Comparison of ENCODE assay signal across 8 mouse cellular contexts in genomic region chr6:52191860-52192550, GRCm38 (mm10). TPM values are rescaled to one million over a fixed set of nuclear protein-coding genes. Genes with fewer than 3 reads are reported as not detected.
DNase-seq lines count a peak whose midpoint lies in the region; ATAC-seq and TF ChIP-seq lines count a peak whose summit lies in the region.

No protein-coding gene starts in this region.

- peak overlapping the region; percentile 90 for H3K27ac ChIP-seq in intestine, embryonic 15.5 days
- H3K27ac ChIP-seq in neural tube, embryonic 12.5 days = peak overlapping the region; percentile 97
- H3K27ac ChIP-seq in thymus, adult 2 months (ENCODE audit: control insufficient read depth, insufficient read depth, low read length) = no peak overlapping the region

- peak; percentile 83 for ATAC-seq in intestine, embryonic 15.5 days
- ATAC-seq in neural tube, embryonic 12.5 days (ENCODE audit: low FRiP score, low read depth) = peak; percentile 60

- H3K27me3 ChIP-seq in intestine, embryonic 15.5 days (replicated peaks) = no peaks in the 10 kb centered on the region
- H3K27me3 ChIP-seq in neural tube, embryonic 12.5 days (replicated peaks) = no peaks in the 10 kb centered on the region
- no peaks in the 10 kb centered on the region; the same call in 1 of the 2 replicates for H3K27me3 ChIP-seq in thymus, adult 2 months (ENCODE audit: control insufficient read depth, insufficient read depth, low read length)

- peak; percentile 55; the same call in 1 of the 2 replicates for TF ChIP-seq POLR2A in thymus, adult 2 months (IDR thresholded peaks at IDR 0.05; ENCODE audit: control insufficient read depth, extremely low read depth, insufficient read depth, low read length, poor library complexity)

- peak overlapping the region; percentile 64 for H3K9ac ChIP-seq in intestine, embryonic 15.5 days
- H3K9ac ChIP-seq in neural tube, embryonic 12.5 days = peak overlapping the region; percentile 100

- peak overlapping the region; percentile 94 for H3K4me2 ChIP-seq in intestine, embryonic 15.5 days (replicated peaks)
- peak overlapping the region; percentile 99 for H3K4me2 ChIP-seq in neural tube, embryonic 12.5 days (replicated peaks)

- H3K36me3 ChIP-seq in intestine, embryonic 15.5 days = no peaks in the 10 kb centered on the region
- H3K36me3 ChIP-seq in neural tube, embryonic 12.5 days = peaks cover 13% of the 10 kb centered on the region
- H3K36me3 ChIP-seq in thymus, adult 2 months (ENCODE audit: control insufficient read depth, insufficient read depth, low read length) = no peaks in the 10 kb centered on the region

- peak; percentile 62 for DNase-seq in Muller cell, postnatal 12 days (ENCODE audit: inconsistent ontology term)
- peak; percentile 12 for DNase-seq in c-Kit-positive CD71-positive TER-119-positive erythroid progenitor cells, embryonic 14.5 days (ENCODE audit: low spot score)
- DNase-seq in gastrocnemius, postnatal 4 days (ENCODE audit: low spot score in 2 of 2) = peak; percentile 82 to 89
- peak; percentile 79 to 85 for DNase-seq in lung, adult 18-20 months
- DNase-seq in thymus, adult 2 months = peak; percentile 87
- DNase-seq in layer of hippocampus, postnatal 36 days = no peak

- WGBS in intestine, embryonic 15.5 days = 1% methylated on average over 40 of the region's 55 CpGs
- under 1% methylated on average over 45 of the region's 55 CpGs for WGBS in neural tube, embryonic 12.5 days
- WGBS in thymus, adult 2 months = 4% methylated on average over 51 of the region's 55 CpGs

- H3K4me1 ChIP-seq in intestine, embryonic 15.5 days (replicated peaks) = peaks cover 49% of the 10 kb centered on the region
- H3K4me1 ChIP-seq in neural tube, embryonic 12.5 days = peaks cover 90% of the 10 kb centered on the region
- peaks cover 7% of the 10 kb centered on the region for H3K4me1 ChIP-seq in thymus, adult 2 months (replicated peaks; ENCODE audit: control insufficient read depth, insufficient read depth, low read length)

- no peaks in the 10 kb centered on the region for H3K9me3 ChIP-seq in intestine, embryonic 15.5 days
- no peaks in the 10 kb centered on the region for H3K9me3 ChIP-seq in neural tube, embryonic 12.5 days

- H3K4me3 ChIP-seq in intestine, embryonic 15.5 days (replicated peaks) = peak overlapping the region; percentile 65
- H3K4me3 ChIP-seq in neural tube, embryonic 12.5 days = peak overlapping the region; percentile 76
- H3K4me3 ChIP-seq in thymus, adult 2 months (ENCODE audit: control insufficient read depth, insufficient read depth, low read length) = peak overlapping the region; percentile 54

- TF ChIP-seq CTCF in thymus, adult 2 months (IDR thresholded peaks at IDR 0.05; ENCODE audit: borderline replicate concordance, control insufficient read depth, extremely low read depth, insufficient read depth, low read length, poor library complexity) = no peak

RNA-seq across cellular contexts. Expression of gene Hoxa4, which starts 0.5 kb away (rescaled TPM):
- 10 to 100 TPM in 1 of 2 experiments, 1 to 10 TPM in 1; 9.2 to 11.8 TPM for total RNA-seq in gastrocnemius, postnatal 4 days (2021)
- polyA plus RNA-seq in intestine, embryonic 15.5 days (2015; fragmentation: Nextera tagmentation; extraction: Ambion mirVana) = 3.7 and 4.5 TPM in 2 replicates
- polyA plus RNA-seq in neural tube, embryonic 12.5 days (2016; fragmentation: Nextera tagmentation; extraction: Ambion mirVana) = 7.1 and 9.7 TPM in 2 replicates
- polyA plus RNA-seq in thymus, adult 2 months (2012; rRNA removed) = 1.2 and 1.5 TPM in 2 replicates
- total RNA-seq in layer of hippocampus, postnatal 36 days (2021) = not detected

RNA-seq across cellular contexts. Expression of gene Hoxa5, which starts 12.4 kb away (rescaled TPM):
- total RNA-seq in gastrocnemius, postnatal 4 days (2021) = 1 to 10 TPM; 4.4 to 5.1 TPM
- 22.9 and 25.1 TPM in 2 replicates for polyA plus RNA-seq in intestine, embryonic 15.5 days (2015; fragmentation: Nextera tagmentation; extraction: Ambion mirVana)
- polyA plus RNA-seq in neural tube, embryonic 12.5 days (2016; fragmentation: Nextera tagmentation; extraction: Ambion mirVana) = 72.6 and 76.1 TPM in 2 replicates
- 1.1 and 1.5 TPM in 2 replicates for polyA plus RNA-seq in thymus, adult 2 months (2012; rRNA removed)
- not detected for total RNA-seq in layer of hippocampus, postnatal 36 days (2021)

RNA-seq across cellular contexts. Expression of gene 5730596B20Rik, which starts 14.7 kb away (rescaled TPM):
- under 1 TPM; 0.34 to 0.54 TPM for total RNA-seq in gastrocnemius, postnatal 4 days (2021)
- polyA plus RNA-seq in intestine, embryonic 15.5 days (2015; fragmentation: Nextera tagmentation; extraction: Ambion mirVana) = 1.9 and 2.0 TPM in 2 replicates
- polyA plus RNA-seq in neural tube, embryonic 12.5 days (2016; fragmentation: Nextera tagmentation; extraction: Ambion mirVana) = 6.4 and 7.0 TPM in 2 replicates
- 0.04 TPM in 1 of 2 replicates, not detected in the other for polyA plus RNA-seq in thymus, adult 2 months (2012; rRNA removed)
- not detected for total RNA-seq in layer of hippocampus, postnatal 36 days (2021)

RNA-seq across cellular contexts. Expression of gene Hoxa6, which starts 16.5 kb away (rescaled TPM):
- total RNA-seq in gastrocnemius, postnatal 4 days (2021) = 1 to 10 TPM; 3.0 to 3.5 TPM
- 2.2 and 2.3 TPM in 2 replicates for polyA plus RNA-seq in intestine, embryonic 15.5 days (2015; fragmentation: Nextera tagmentation; extraction: Ambion mirVana)
- 34.7 and 34.9 TPM in 2 replicates for polyA plus RNA-seq in neural tube, embryonic 12.5 days (2016; fragmentation: Nextera tagmentation; extraction: Ambion mirVana)
- 0.39 and 0.46 TPM in 2 replicates for polyA plus RNA-seq in thymus, adult 2 months (2012; rRNA removed)
- total RNA-seq in layer of hippocampus, postnatal 36 days (2021) = not detected

RNA-seq across cellular contexts. Expression of gene Hoxa3, which starts 21.1 kb away (rescaled TPM):
- 1 to 10 TPM; 3.2 to 4.1 TPM for total RNA-seq in gastrocnemius, postnatal 4 days (2021)
- 5.8 and 6.2 TPM in 2 replicates for polyA plus RNA-seq in intestine, embryonic 15.5 days (2015; fragmentation: Nextera tagmentation; extraction: Ambion mirVana)
- 21.1 and 25.1 TPM in 2 replicates for polyA plus RNA-seq in neural tube, embryonic 12.5 days (2016; fragmentation: Nextera tagmentation; extraction: Ambion mirVana)
- 3.5 and 3.6 TPM in 2 replicates for polyA plus RNA-seq in thymus, adult 2 months (2012; rRNA removed)
- total RNA-seq in layer of hippocampus, postnatal 36 days (2021) = not detected

Comparison
In these comparisons a context has a peak if more than half of its experiments do, and no peak if none do; other contexts are left out.
1. DNase-seq: peak in Muller cell, postnatal 12 days (single experiment), c-Kit-positive CD71-positive TER-119-positive erythroid progenitor cells, embryonic 14.5 days (single experiment), gastrocnemius, postnatal 4 days (2 of 2), lung, adult 18-20 months (2 of 2) and thymus, adult 2 months (single experiment); none in layer of hippocampus, postnatal 36 days (0 of 2).
2. Peak in every context shown above with its lines, with median percentiles within 50 percentile points of each other: H3K4me3 ChIP-seq.